In the genomic region with DNA sequence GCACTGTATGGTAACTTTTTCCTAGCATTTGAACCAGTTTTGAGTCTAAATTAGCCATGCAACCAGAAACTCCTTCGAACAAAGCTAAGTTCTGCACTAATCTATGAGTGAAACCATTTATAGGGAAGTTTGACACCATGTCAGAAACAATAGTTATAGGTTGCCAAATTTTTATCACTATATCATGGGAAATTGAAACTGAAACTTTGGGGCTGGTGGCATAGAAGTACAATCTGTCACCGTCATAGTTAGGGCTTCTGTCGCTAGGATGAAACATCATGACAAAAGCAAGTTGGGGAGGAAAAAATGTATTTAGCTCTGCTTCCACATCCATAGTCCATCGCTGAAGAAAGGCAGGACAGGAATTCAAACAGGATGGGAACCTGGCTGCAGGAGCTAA, we compare ENCODE assay signal across 20 mouse cellular contexts. TPM values are rescaled to one million over a fixed set of nuclear protein-coding genes. Genes with fewer than 3 reads are reported as not detected.
A peak's percentile ranks its signal among the peaks of the same experiment; 100 is the strongest.
DNase-seq lines count a peak whose midpoint lies in the region; ATAC-seq and TF ChIP-seq lines count a peak whose summit lies in the region.
"Had no signal": no experiment of that assay in that cellular context is flagged by ENCODE, and none has a peak within 500 bp of the region (broad histone marks: within the 10 kb centered on the region; RNA-seq: fewer than 3 reads in every experiment).

No protein-coding gene starts in this region.

- WGBS in liver, embryonic 12.5 days (ENCODE audit: insufficient replicate concordance), result 74% methylated on average over 4 of the region's 4 CpGs
- WGBS in liver, embryonic 11.5 days, result 81% methylated on average over 4 of the region's 4 CpGs
- 63% methylated on average over 4 of the region's 4 CpGs for WGBS in liver, postnatal 0 days (ENCODE audit: insufficient replicate concordance)

- no peak for DNase-seq in liver, embryonic 11.5 days (ENCODE audit: low spot score)
- DNase-seq in liver, postnatal 0 days, result no peak
- no peak for DNase-seq in MN1 (ENCODE audit: low spot score)
- no peak for DNase-seq in adrenal gland, adult 2 months
- DNase-seq in layer of hippocampus, adult 11-12 months (ENCODE audit: low spot score), result no peak
- no peak for DNase-seq in kidney, postnatal 10 days
- DNase-seq: cerebellum, adult 11 months; cerebellum, postnatal 14 days; heart, postnatal 4 days; kidney, adult 9 months; layer of hippocampus, postnatal 36 days; lung, embryonic 14.5 days; lung, postnatal 4 days had no signal

- H3K9ac ChIP-seq in liver, embryonic 12.5 days, result no peak overlapping the region
- no peak overlapping the region for H3K9ac ChIP-seq in liver, embryonic 11.5 days (ENCODE audit: low read depth, low read length)
- H3K9ac ChIP-seq in liver, postnatal 0 days (replicated peaks), result no peak overlapping the region
- H3K9ac ChIP-seq: heart, embryonic 12.5 days; lung, embryonic 14.5 days; midbrain, embryonic 13.5 days had no signal

- H3K36me3 ChIP-seq in liver, embryonic 12.5 days, result no peaks in the 10 kb centered on the region
- H3K36me3 ChIP-seq in liver, embryonic 11.5 days (ENCODE audit: control insufficient read depth, insufficient read depth, low read length), result no peaks in the 10 kb centered on the region
- H3K36me3 ChIP-seq in liver, postnatal 0 days (replicated peaks; ENCODE audit: insufficient read depth, low read length), result no peaks in the 10 kb centered on the region
- H3K36me3 ChIP-seq: embryonic facial prominence, embryonic 10.5 days; heart, embryonic 12.5 days; midbrain, embryonic 13.5 days had no signal

- no peak overlapping the region for H3K4me3 ChIP-seq in liver, embryonic 12.5 days
- no peak overlapping the region for H3K4me3 ChIP-seq in liver, embryonic 11.5 days (ENCODE audit: low read depth, low read length)
- no peak overlapping the region for H3K4me3 ChIP-seq in liver, postnatal 0 days (ENCODE audit: low read depth, low read length)
- H3K4me3 ChIP-seq: embryonic facial prominence, embryonic 10.5 days; heart, embryonic 12.5 days; midbrain, embryonic 13.5 days had no signal

- no peaks in the 10 kb centered on the region for H3K27me3 ChIP-seq in liver, embryonic 12.5 days (replicated peaks)
- no peaks in the 10 kb centered on the region for H3K27me3 ChIP-seq in liver, embryonic 11.5 days (replicated peaks; ENCODE audit: control insufficient read depth, insufficient read depth, low read length)
- no peaks in the 10 kb centered on the region for H3K27me3 ChIP-seq in liver, postnatal 0 days (ENCODE audit: insufficient read depth, low read length)
- H3K27me3 ChIP-seq: heart, embryonic 12.5 days; midbrain, embryonic 13.5 days had no signal

- H3K4me1 ChIP-seq in liver, embryonic 12.5 days, result peaks cover 55% of the 10 kb centered on the region
- peaks cover 20% of the 10 kb centered on the region for H3K4me1 ChIP-seq in liver, embryonic 11.5 days (replicated peaks; ENCODE audit: control insufficient read depth, insufficient read depth, low read length)
- peaks cover 30% of the 10 kb centered on the region for H3K4me1 ChIP-seq in liver, postnatal 0 days (ENCODE audit: insufficient read depth)
- H3K4me1 ChIP-seq: heart, embryonic 12.5 days had no signal

- no peak for TF ChIP-seq CTCF in liver, postnatal 0 days (IDR thresholded peaks at IDR 0.05; ENCODE audit: low read depth)

- no peak for ATAC-seq in liver, embryonic 12.5 days
- ATAC-seq in liver, embryonic 11.5 days (replicated peaks; ENCODE audit: low FRiP score), result no peak
- ATAC-seq in granulocyte monocyte progenitor cell, adult 5-6 weeks (replicated peaks; ENCODE audit: poor library complexity, severe bottlenecking), result peak; percentile 82
- no peak for ATAC-seq in liver, postnatal 0 days
- ATAC-seq: forebrain, embryonic 14.5 days; hindbrain, postnatal 0 days; midbrain, embryonic 13.5 days had no signal

- TF ChIP-seq EP300 in liver, postnatal 0 days (IDR thresholded peaks at IDR 0.05; ENCODE audit: low read depth), result no peak

- H3K27ac ChIP-seq in liver, embryonic 12.5 days, result peak overlapping the region; percentile 86; the same call in 1 of the 2 replicates
- no peak overlapping the region for H3K27ac ChIP-seq in liver, embryonic 11.5 days (ENCODE audit: low read depth, low read length)
- H3K27ac ChIP-seq in liver, postnatal 0 days (ENCODE audit: low read depth), result no peak overlapping the region
- H3K27ac ChIP-seq: embryonic facial prominence, embryonic 10.5 days; hindbrain, postnatal 0 days; midbrain, embryonic 13.5 days had no signal

- H3K9me3 ChIP-seq in liver, embryonic 12.5 days (replicated peaks), result no peaks in the 10 kb centered on the region
- H3K9me3 ChIP-seq in liver, embryonic 11.5 days (ENCODE audit: control insufficient read depth, low read length), result no peaks in the 10 kb centered on the region
- H3K9me3 ChIP-seq in liver, postnatal 0 days (ENCODE audit: low read length), result no peaks in the 10 kb centered on the region
- H3K9me3 ChIP-seq: embryonic facial prominence, embryonic 10.5 days; heart, embryonic 12.5 days; midbrain, embryonic 13.5 days had no signal

- H3K4me2 ChIP-seq in liver, embryonic 12.5 days, result peak overlapping the region; percentile 73
- no peak overlapping the region; the same call in 1 of the 2 replicates for H3K4me2 ChIP-seq in liver, embryonic 11.5 days
- H3K4me2 ChIP-seq in liver, postnatal 0 days (ENCODE audit: low read depth, low read length), result peak overlapping the region; percentile 61
- H3K4me2 ChIP-seq: heart, embryonic 12.5 days; lung, embryonic 14.5 days; midbrain, embryonic 13.5 days had no signal

RNA-seq across cellular contexts. Expression of gene Mier3, which starts 25.5 kb away (rescaled TPM):
- 17.6 and 18.2 TPM in 2 replicates for polyA plus RNA-seq in liver, embryonic 12.5 days (2016; fragmentation: Nextera tagmentation; extraction: Ambion mirVana)
- polyA plus RNA-seq in liver, embryonic 11.5 days (2014; fragmentation: Nextera tagmentation; extraction: Ambion mirVana), result 20.6 and 20.9 TPM in 2 replicates
- total RNA-seq in granulocyte monocyte progenitor cell, adult 5-6 weeks (2014; fragmentation: Nextera tagmentation), result 30.9 and 33.6 TPM in 2 replicates
- 41.0 and 51.9 TPM in 2 replicates for total RNA-seq in granulocyte monocyte progenitor cell, adult 5-6 weeks (2017)
- 7.3 and 8.0 TPM in 2 replicates for polyA plus RNA-seq in liver, postnatal 0 days (2015; fragmentation: Nextera tagmentation; extraction: Ambion mirVana)
- total RNA-seq in adrenal gland, adult 2 months (2021), result 10 to 100 TPM; 31.0 to 50.1 TPM
- 2.7 and 3.7 TPM in 2 replicates for polyA plus RNA-seq in adrenal gland, adult 2 months (2012; rRNA removed)
